Mouse (Mus musculus) forebrain, postnatal 0 days (tissue): ENCODE measurements around the gene Olfr514. TPM values are rescaled to one million over a fixed set of nuclear protein-coding genes. Genes with fewer than 3 reads are reported as not detected.
"Not testable (repeated sequence)": the region's sequence is repeated elsewhere in the genome, so short reads cannot be mapped to it uniquely, and the experiment has no call there.

Experiments
- ATAC-seq: fragments of 200-750 bp; cut with Nextera tagmentation; 2 replicates; pipeline ENCODE4 v1.8.0; 2017; ENCODE audit warnings: mild to moderate bottlenecking, moderate library complexity
- DNase-seq: peaks from one replicate; pipeline ENCODE4 v3.0.0-alpha.2; 2015
- H3K27ac ChIP-seq: fragments of 300-500 bp; sonication (generic); 2 replicates; pipeline ENCODE4 v1.5.1; 2014; ENCODE audit warnings: low read depth, mild to moderate bottlenecking, antibody characterized with exemption, low read length, moderate library complexity, mixed read lengths
- H3K27me3 ChIP-seq: fragments of 300-500 bp; sonication (generic); 2 replicates; pipeline ENCODE4 v1.6.1; 2014; ENCODE audit warnings: mild to moderate bottlenecking, low read length, mixed read lengths; ENCODE audit not compliant: insufficient read depth
- H3K36me3 ChIP-seq: fragments of 300-500 bp; sonication (generic); 2 replicates; pipeline ENCODE4 v1.6.1; 2014; ENCODE audit warnings: mild to moderate bottlenecking, moderate library complexity; ENCODE audit not compliant: insufficient read depth
- H3K4me1 ChIP-seq: fragments of 300-500 bp; sonication (generic); 2 replicates; pipeline ENCODE4 v1.6.1; 2014; ENCODE audit warnings: antibody characterized with exemption; ENCODE audit not compliant: insufficient read depth
- H3K4me2 ChIP-seq: fragments of 300-500 bp; sonication (generic); 2 replicates; pipeline ENCODE4 v1.6.1; 2014; ENCODE audit warnings: low read depth, mild to moderate bottlenecking, moderate library complexity
- H3K4me3 ChIP-seq: fragments of 300-500 bp; sonication (generic); 2 replicates; pipeline ENCODE4 v1.5.1; 2014; ENCODE audit warnings: low read depth, low read length, mixed read lengths
- H3K9ac ChIP-seq: fragments of 300-500 bp; sonication (generic); 2 replicates; pipeline ENCODE4 v1.6.1; 2014; ENCODE audit warnings: mild to moderate bottlenecking
- H3K9me3 ChIP-seq: fragments of 300-500 bp; sonication (generic); 2 replicates; pipeline ENCODE4 v1.6.1; 2016; ENCODE audit warnings: low read length
- CTCF ChIP-seq: sonication (generic); IDR thresholded peaks from 2 replicates; pipeline ENCODE4 v1.5.1; 2016; ENCODE audit warnings: antibody characterized with exemption, control low read depth, low read depth
- WGBS: fragments of 180-500 bp; shearing (Covaris S2); extraction: QIAGEN DNeasy Blood & Tissue Kit; methylation state at CpG from one replicate; pipeline ENCODE4 v1.1.7; 2014; 5-methylcytosine and 5-hydroxymethylcytosine counted together
- polyA plus RNA-seq: library from polyadenylated mRNA; unstranded; fragments of >200 nt; fragmentation: Nextera tagmentation; extraction: Ambion mirVana; gene quantifications from 2 replicates; pipeline ENCODE4 v1.2.1, GENCODE M21; 2015
- total RNA-seq: library from RNA; depleted of rRNA; stranded (reverse); fragments of >200 nt; gene quantifications from 2 replicates; pipeline ENCODE4 v1.2.3, GENCODE M21; 2014; rRNA removed

The Olfr514 gene
- not detected in 2 replicates for total RNA-seq
- not detected in 2 replicates for polyA plus RNA-seq

DNA sequence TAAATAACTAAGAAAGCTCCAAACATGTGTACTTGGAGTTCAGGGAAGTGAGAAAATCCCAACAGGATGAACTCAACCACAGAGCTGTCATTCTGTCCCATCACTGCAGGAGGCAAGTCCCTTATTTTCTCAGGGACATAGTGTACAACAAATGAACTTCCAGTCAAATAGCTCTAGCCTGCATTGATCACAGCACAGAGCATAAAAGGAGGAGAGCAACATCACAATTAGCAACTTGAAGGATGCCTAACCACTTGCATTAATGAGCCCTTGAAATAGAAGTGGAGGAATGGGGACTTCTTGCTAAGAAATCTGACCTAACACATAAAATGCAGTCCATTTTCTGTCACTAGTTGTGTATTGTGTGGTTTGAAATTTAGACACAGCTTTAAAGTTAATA is at the start of gene Olfr514:
Olfr514 (minus strand) TSS at position 101 of the 400 bp plus-strand sequence.
- Histone ChIP-seq H3K9me3 (no peaks in the 10 kb centered on the region), H3K4me1 (no peaks in the 10 kb centered on the region), H3K4me2 (no peak within 1 kb of the TSS), H3K4me3 (no peak within 1 kb of the TSS), H3K27ac (no peak within 1 kb of the TSS), H3K27me3 (no peaks in the 10 kb centered on the region), H3K36me3 (no peaks in the 10 kb centered on the region), H3K9ac (no peak within 1 kb of the TSS)
- TF ChIP-seq CTCF = no peak
- DNase-seq (no peak), ATAC-seq (no peak)

DNA sequence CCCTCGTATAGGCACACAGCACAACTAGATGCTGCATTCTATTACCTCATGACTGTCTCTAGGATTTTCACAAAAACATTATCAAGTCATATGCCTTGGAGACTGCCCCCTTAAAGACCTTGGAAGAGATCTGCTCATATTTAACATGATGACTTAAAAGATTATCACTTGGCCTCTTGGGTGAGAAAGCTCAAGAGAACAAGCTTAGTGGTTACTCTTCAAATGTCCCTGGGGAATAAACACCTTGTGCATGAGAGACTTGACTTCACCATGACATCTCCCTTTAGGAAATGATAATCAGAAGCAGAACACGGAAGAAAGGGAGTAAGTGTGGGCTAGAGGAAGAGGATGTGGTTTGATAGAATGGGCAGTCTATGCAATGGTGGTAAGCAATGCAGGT is 46.5 kb upstream of the Olfr514 start, which contains the start of gene Olfr517:
Olfr517 (minus strand) TSS at position 101 of the 400 bp plus-strand sequence.
- Histone ChIP-seq H3K9me3 (no peaks in the 10 kb centered on the region), H3K4me3 (no peak within 1 kb of the TSS), H3K27me3 (no peaks in the 10 kb centered on the region), H3K9ac (no peak within 1 kb of the TSS), H3K4me1 (no peaks in the 10 kb centered on the region), H3K4me2 (no peak within 1 kb of the TSS), H3K27ac (no peak within 1 kb of the TSS), H3K36me3 (no peaks in the 10 kb centered on the region)
- WGBS = 67% methylated on average over 2 of the region's 2 CpGs
- TF ChIP-seq CTCF = no peak
- DNase-seq (no peak), ATAC-seq (no peak)

DNA sequence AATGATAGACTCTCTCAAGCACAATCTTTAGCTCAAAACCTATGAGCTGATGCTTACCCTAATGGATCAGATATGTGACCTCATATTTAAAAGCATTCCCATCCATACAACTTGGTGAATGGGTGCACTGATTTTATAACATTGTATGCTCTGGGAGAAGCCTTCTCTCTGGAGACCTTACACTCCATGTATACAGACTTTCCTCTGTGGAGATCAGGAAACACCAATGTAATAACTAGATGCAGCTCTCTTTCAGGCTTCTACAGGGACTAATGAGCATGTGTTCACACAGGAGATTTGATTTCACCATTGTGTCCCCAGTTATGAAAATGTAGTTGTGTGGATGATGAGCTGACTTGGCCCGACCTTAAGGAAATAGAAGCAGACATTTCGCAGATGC is 24.6 kb upstream of the Olfr514 start, which contains the start of gene Olfr516:
Olfr516 (minus strand) TSS at position 101 of the 400 bp plus-strand sequence.
- Histone ChIP-seq H3K36me3 (no peaks in the 10 kb centered on the region), H3K4me2 (no peak within 1 kb of the TSS), H3K27me3 (no peaks in the 10 kb centered on the region), H3K9ac (no peak within 1 kb of the TSS), H3K4me1 (no peaks in the 10 kb centered on the region), H3K9me3 (no peaks in the 10 kb centered on the region), H3K27ac (no peak within 1 kb of the TSS), H3K4me3 (no peak within 1 kb of the TSS)
- no peak for ATAC-seq
- TF ChIP-seq CTCF = no peak
- DNase-seq = no peak
- 96% methylated on average over 2 of the region's 2 CpGs for WGBS

DNA sequence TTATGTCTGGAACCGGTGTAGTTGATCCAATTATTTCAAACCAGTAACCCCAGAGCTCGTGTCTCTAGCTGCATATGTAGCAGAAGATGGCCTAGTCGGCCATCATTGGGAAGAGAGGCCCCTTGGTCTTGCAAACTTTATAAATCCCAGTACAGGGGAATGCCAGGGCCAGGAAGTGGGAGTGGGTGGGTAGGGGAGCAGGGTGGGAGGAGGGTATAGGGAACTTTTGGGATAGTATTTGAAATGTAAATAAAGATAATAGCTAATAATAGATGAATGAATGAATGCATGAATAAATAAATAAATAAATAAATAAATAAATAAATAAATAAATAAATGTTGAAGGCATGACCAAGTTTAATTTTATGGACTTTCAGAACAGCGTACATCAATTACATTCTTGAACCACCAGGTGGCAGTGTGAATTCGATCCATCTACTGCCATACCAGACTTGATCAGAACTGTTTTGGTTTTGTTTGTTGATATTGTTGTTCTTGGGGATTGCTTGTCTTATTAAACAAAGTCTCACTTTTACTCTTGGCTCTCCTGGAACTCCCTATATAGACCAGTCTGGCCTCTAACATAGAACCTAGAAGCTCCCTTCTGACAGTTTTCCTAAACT is 11.1 kb downstream of the Olfr514 start:
- DNase-seq = peak; percentile 72
- peak; percentile 74 for TF ChIP-seq CTCF
- H3K9ac ChIP-seq, H3K9me3 ChIP-seq, H3K27me3 ChIP-seq, H3K4me2 ChIP-seq, H3K36me3 ChIP-seq, H3K4me3 ChIP-seq, H3K4me1 ChIP-seq, H3K27ac ChIP-seq: not testable (repeated sequence)
- WGBS = 52% methylated on average over 5 of the region's 5 CpGs
- ATAC-seq = peak; percentile 55

DNA sequence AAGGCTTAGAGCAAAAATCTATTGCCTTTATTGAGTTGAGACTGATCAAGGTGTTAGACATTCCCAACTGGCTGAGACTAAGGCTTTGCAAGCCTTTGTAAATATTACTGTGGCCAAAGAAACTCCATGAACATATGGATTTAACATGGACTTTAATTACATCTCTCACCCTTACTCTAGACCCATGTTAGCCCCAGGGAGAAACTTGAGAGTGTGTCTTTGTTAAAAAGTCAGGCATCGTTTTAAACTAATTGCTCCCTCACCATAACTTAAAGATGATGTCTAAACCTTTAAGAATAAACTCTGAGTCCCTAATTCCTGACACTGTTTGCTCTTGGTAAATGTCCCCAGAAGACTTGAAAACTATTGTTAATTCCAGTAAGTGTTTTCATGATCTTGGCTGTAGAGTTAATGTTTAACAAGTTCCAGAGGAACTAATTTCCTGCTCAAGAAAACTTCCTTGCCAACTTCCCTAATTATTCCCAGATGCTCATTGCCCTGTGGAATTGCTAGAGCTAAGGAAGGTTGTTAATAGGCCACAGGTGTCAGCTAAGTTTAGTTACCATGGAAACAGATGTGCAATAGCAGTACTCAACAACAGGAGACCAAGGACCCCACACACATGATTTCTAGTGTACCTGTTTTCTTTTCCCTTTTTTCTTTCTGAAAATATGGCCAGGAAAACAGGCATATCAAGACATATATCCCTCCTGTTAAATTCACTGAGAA is 28.4 kb downstream of the Olfr514 start:
- H3K27ac ChIP-seq = no peak overlapping the region
- H3K9me3 ChIP-seq = no peaks in the 10 kb centered on the region
- WGBS = 26% methylated on average over 1 of the region's 1 CpGs
- H3K4me3 ChIP-seq = no peak overlapping the region
- TF ChIP-seq CTCF = no peak
- H3K4me1 ChIP-seq = no peaks in the 10 kb centered on the region
- no peak for DNase-seq
- H3K9ac ChIP-seq = no peak overlapping the region
- H3K36me3 ChIP-seq = no peaks in the 10 kb centered on the region
- H3K4me2 ChIP-seq = no peak overlapping the region
- ATAC-seq = no peak
- H3K27me3 ChIP-seq = no peaks in the 10 kb centered on the region

Other genes with a start within 250 kb of the Olfr514 start
- not detected in 2 replicates for gene Olfr506, start 215.2 kb downstream of the Olfr514 start, total RNA-seq
- not detected in 2 replicates for gene Olfr506, start 215.2 kb downstream of the Olfr514 start, polyA plus RNA-seq
- not detected in 2 replicates for gene Olfr507, start 204.2 kb downstream of the Olfr514 start, total RNA-seq
- gene Olfr507, start 204.2 kb downstream of the Olfr514 start, polyA plus RNA-seq = not detected in 2 replicates
- gene Olfr508, start 196.0 kb downstream of the Olfr514 start, total RNA-seq = not detected in 2 replicates
- not detected in 2 replicates for gene Olfr508, start 196.0 kb downstream of the Olfr514 start, polyA plus RNA-seq
- not detected in 2 replicates for gene Olfr509, start 174.1 kb downstream of the Olfr514 start, total RNA-seq
- not detected in 2 replicates for gene Olfr509, start 174.1 kb downstream of the Olfr514 start, polyA plus RNA-seq
- not detected in 2 replicates for gene Olfr510, start 159.6 kb downstream of the Olfr514 start, total RNA-seq
- gene Olfr510, start 159.6 kb downstream of the Olfr514 start, polyA plus RNA-seq = not detected in 2 replicates
- gene Olfr512, start 112.7 kb downstream of the Olfr514 start, total RNA-seq = not detected in 2 replicates
- not detected in 2 replicates for gene Olfr512, start 112.7 kb downstream of the Olfr514 start, polyA plus RNA-seq
- gene Olfr513, start 75.0 kb downstream of the Olfr514 start, total RNA-seq = not detected in 2 replicates
- gene Olfr513, start 75.0 kb downstream of the Olfr514 start, polyA plus RNA-seq = not detected in 2 replicates
- gene Olfr516, start 24.5 kb upstream of the Olfr514 start, total RNA-seq = not detected in 2 replicates
- not detected in 2 replicates for gene Olfr516, start 24.5 kb upstream of the Olfr514 start, polyA plus RNA-seq
- gene Olfr517, start 46.4 kb upstream of the Olfr514 start, total RNA-seq = not detected in 2 replicates
- not detected in 2 replicates for gene Olfr517, start 46.4 kb upstream of the Olfr514 start, polyA plus RNA-seq
- gene Olfr518, start 59.0 kb upstream of the Olfr514 start, total RNA-seq = not detected in 2 replicates
- not detected in 2 replicates for gene Olfr518, start 59.0 kb upstream of the Olfr514 start, polyA plus RNA-seq
- gene Olfr519, start 68.4 kb upstream of the Olfr514 start, total RNA-seq = not detected in 2 replicates
- not detected in 2 replicates for gene Olfr519, start 68.4 kb upstream of the Olfr514 start, polyA plus RNA-seq
- gene Nlrp10, start 104.2 kb upstream of the Olfr514 start, total RNA-seq = 0.05 TPM in 1 of 2 replicates, not detected in the other
- 0.04 and 0.10 TPM in 2 replicates for gene Nlrp10, start 104.2 kb upstream of the Olfr514 start, polyA plus RNA-seq
- gene Eif3f, start 108.4 kb upstream of the Olfr514 start, total RNA-seq = 118 and 120 TPM in 2 replicates
- gene Eif3f, start 108.4 kb upstream of the Olfr514 start, polyA plus RNA-seq = 80.6 and 81.5 TPM in 2 replicates
- gene Tub, start 124.3 kb upstream of the Olfr514 start, total RNA-seq = 158 and 188 TPM in 2 replicates
- 30.2 and 39.1 TPM in 2 replicates for gene Tub, start 124.3 kb upstream of the Olfr514 start, polyA plus RNA-seq